Mouse (Mus musculus) gastrocnemius, adult 2 months (tissue): ENCODE measurements around the gene Fgfr2. TPM values are rescaled to one million over a fixed set of nuclear protein-coding genes. Genes with fewer than 3 reads are reported as not detected.
A peak's percentile ranks its signal among the peaks of the same experiment; 100 is the strongest.

Source experiments
- DNase-seq: peaks from one replicate; pipeline ENCODE4 v3.0.0; 2022
- H3K27ac ChIP-seq: fragments of 200-600 bp; 2 replicates; pipeline ENCODE4 v1.8.1; 2022; ENCODE audit warnings: mild to moderate bottlenecking
- H3K4me3 ChIP-seq: fragments of 200-600 bp; 2 replicates; pipeline ENCODE4 v1.8.1; 2022; ENCODE audit warnings: mild to moderate bottlenecking, moderate library complexity
- CTCF ChIP-seq: fragments of 200-600 bp; IDR thresholded peaks from 2 replicates; pipeline ENCODE4 v1.8.1; 2022; ENCODE audit warnings: antibody characterized with exemption, mild to moderate bottlenecking, moderate library complexity
- intact Hi-C: fragments of 180-260 bp; cut with DNase I; formaldehyde crosslinking; loops from one replicate; pipeline ENCODE4 v1.15.1; 2025
- total RNA-seq, 2 experiments: library from RNA; stranded (reverse); gene quantifications; 2 replicates each; pipeline ENCODE4 v1.2.3; 2021

The Fgfr2 gene
- total RNA-seq, 2 experiments from 2014 or later = 0.15 to 0.33 TPM

GRCm38 (mm10) chr7:131541184-131542114 is 1581.7 kb downstream of the Fgfr2 start:
- no peak for TF ChIP-seq CTCF
- H3K4me3 ChIP-seq = peak overlapping the region; percentile 62
- no peak for DNase-seq
- intact Hi-C loops = loop anchor here (10.0 kb wide), 1 partner anchor 1013 kb away; no protein-coding TSS in a partner anchor
- H3K27ac ChIP-seq = no peak overlapping the region

GRCm38 (mm10) chr7:131539979-131540378 is 1583.2 kb downstream of the Fgfr2 start:
- H3K27ac ChIP-seq = no peak overlapping the region
- peak; percentile 86 for DNase-seq
- H3K4me3 ChIP-seq = no peak overlapping the region
- intact Hi-C loops = loop anchor here (1.0 to 10.0 kb wide), 2 partner anchors 342 to 1015 kb away; no protein-coding TSS in a partner anchor
- TF ChIP-seq CTCF = peak; percentile 87

GRCm38 (mm10) chr7:131503739-131504138 is 1619.4 kb downstream of the Fgfr2 start:
- intact Hi-C loops = no loop called here
- Histone ChIP-seq H3K4me3 (no peak overlapping the region), H3K27ac (no peak overlapping the region)
- DNase-seq = no peak
- no peak for TF ChIP-seq CTCF

GRCm38 (mm10) chr7:131478403-131478802 is 1644.7 kb downstream of the Fgfr2 start:
- no peak for TF ChIP-seq CTCF
- intact Hi-C loops = no loop called here
- H3K27ac ChIP-seq = no peak overlapping the region
- no peak overlapping the region for H3K4me3 ChIP-seq
- no peak for DNase-seq

GRCm38 (mm10) chr7:131477140-131477539 is 1646.0 kb downstream of the Fgfr2 start:
- Histone ChIP-seq H3K27ac (no peak overlapping the region), H3K4me3 (no peak overlapping the region)
- TF ChIP-seq CTCF = no peak
- intact Hi-C loops = no loop called here
- DNase-seq = no peak

- intact Hi-C loops = no loop called here
- no peak for TF ChIP-seq CTCF
These were observed 1651.6 kb downstream of the Fgfr2 start for GRCm38 (mm10) chr7:131471551-131471950.

GRCm38 (mm10) chr7:131469506-131469905 is 1653.6 kb downstream of the Fgfr2 start:
- DNase-seq = no peak
- peak; percentile 20; the same call in 1 of the 2 replicates for TF ChIP-seq CTCF
- no peak overlapping the region for H3K27ac ChIP-seq
- intact Hi-C loops = no loop called here
- no peak overlapping the region for H3K4me3 ChIP-seq

More at GRCm38 (mm10) chr7:131471551-131471950, 1651.6 kb downstream of the Fgfr2 start:
- DNase-seq = no peak
- H3K4me3 ChIP-seq = no peak overlapping the region
- no peak overlapping the region for H3K27ac ChIP-seq

GRCm38 (mm10) chr7:131467312-131467711 is 1655.8 kb downstream of the Fgfr2 start:
- Histone ChIP-seq H3K4me3 (no peak overlapping the region), H3K27ac (no peak overlapping the region)
- TF ChIP-seq CTCF = no peak
- intact Hi-C loops = no loop called here
- no peak for DNase-seq

- intact Hi-C loops = no loop called here
- no peak overlapping the region for H3K4me3 ChIP-seq
- H3K27ac ChIP-seq = no peak overlapping the region
- no peak for DNase-seq
- no peak for TF ChIP-seq CTCF
These were observed 1657.4 kb downstream of the Fgfr2 start for GRCm38 (mm10) chr7:131465735-131466134.

GRCm38 (mm10) chr7:131465117-131465601 is 1658.0 kb downstream of the Fgfr2 start:
- Histone ChIP-seq H3K4me3 (no peak overlapping the region), H3K27ac (no peak overlapping the region)
- no peak for DNase-seq
- intact Hi-C loops = no loop called here
- no peak for TF ChIP-seq CTCF

GRCm38 (mm10) chr7:131456714-131457113 is 1666.4 kb downstream of the Fgfr2 start:
- H3K27ac ChIP-seq = no peak overlapping the region
- no peak for DNase-seq
- TF ChIP-seq CTCF = no peak
- no peak overlapping the region for H3K4me3 ChIP-seq
- intact Hi-C loops = no loop called here

GRCm38 (mm10) chr7:131437051-131437450 is 1686.1 kb downstream of the Fgfr2 start:
- intact Hi-C loops = no loop called here
- no peak for TF ChIP-seq CTCF
- Histone ChIP-seq H3K27ac (no peak overlapping the region), H3K4me3 (no peak overlapping the region)
- no peak for DNase-seq

GRCm38 (mm10) chr7:131434276-131434675 is 1688.9 kb downstream of the Fgfr2 start:
- intact Hi-C loops = no loop called here
- no peak for DNase-seq
- TF ChIP-seq CTCF = no peak
- Histone ChIP-seq H3K4me3 (no peak overlapping the region), H3K27ac (no peak overlapping the region)
